Comparison of ENCODE assay signal across 19 mouse cellular contexts in genomic region chr4:122868041-122868440, GRCm38 (mm10). TPM values are rescaled to one million over a fixed set of nuclear protein-coding genes. Genes with fewer than 3 reads are reported as not detected.
DNase-seq lines count a peak whose midpoint lies in the region; ATAC-seq and TF ChIP-seq lines count a peak whose summit lies in the region.
"Had no signal": no experiment of that assay in that cellular context is flagged by ENCODE, and none has a peak within 500 bp of the region (broad histone marks: within the 10 kb centered on the region; RNA-seq: fewer than 3 reads in every experiment).

No protein-coding gene starts in this region.

- no peaks in the 10 kb centered on the region for H3K27me3 ChIP-seq in neural tube, embryonic 15.5 days (replicated peaks)
- H3K27me3 ChIP-seq: embryonic facial prominence, embryonic 15.5 days; forebrain, embryonic 15.5 days; heart, embryonic 13.5 days; hindbrain, embryonic 13.5 days had no signal

- TF ChIP-seq CTCF in layer of hippocampus, adult 2 months (conservative IDR thresholded peaks at IDR 0.05) = no peak
- TF ChIP-seq CTCF in embryonic fibroblast, embryonic 13.5 days (IDR thresholded peaks at IDR 0.05; ENCODE audit: borderline replicate concordance, insufficient read depth, low read length) = no peak

- peaks cover 98% of the 10 kb centered on the region for H3K79me2 ChIP-seq in macrophage (ENCODE audit: inconsistent target)

- peaks cover 18% of the 10 kb centered on the region for H3K4me1 ChIP-seq in embryonic fibroblast, embryonic 13.5 days (ENCODE audit: control insufficient read depth, insufficient read depth, low read length)
- H3K4me1 ChIP-seq in neural tube, embryonic 15.5 days = no peaks in the 10 kb centered on the region
- H3K4me1 ChIP-seq: embryonic facial prominence, embryonic 15.5 days; forebrain, embryonic 15.5 days; hindbrain, embryonic 13.5 days had no signal

- no peak for TF ChIP-seq POLR2A in embryonic fibroblast, embryonic 13.5 days (IDR thresholded peaks at IDR 0.05; ENCODE audit: low read depth, low read length)

- ATAC-seq in neural tube, embryonic 15.5 days (ENCODE audit: low FRiP score) = no peak
- ATAC-seq in megakaryocyte-erythroid progenitor cell, adult 5-6 weeks (replicated peaks; ENCODE audit: low FRiP score, low TSS enrichment, poor library complexity, severe bottlenecking) = no peak
- ATAC-seq: forebrain, embryonic 15.5 days; hindbrain, postnatal 0 days had no signal

- H3K4me2 ChIP-seq in neural tube, embryonic 15.5 days = no peak overlapping the region
- H3K4me2 ChIP-seq: embryonic facial prominence, embryonic 15.5 days; forebrain, embryonic 15.5 days; heart, embryonic 13.5 days; hindbrain, embryonic 13.5 days had no signal

- H3K4me3 ChIP-seq in layer of hippocampus, adult 2 months = no peak overlapping the region
- H3K4me3 ChIP-seq in embryonic fibroblast, embryonic 13.5 days (ENCODE audit: insufficient read depth, low read length) = no peak overlapping the region
- H3K4me3 ChIP-seq in macrophage (ENCODE audit: inconsistent target) = no peak overlapping the region
- H3K4me3 ChIP-seq in neural tube, embryonic 15.5 days (replicated peaks) = no peak overlapping the region
- H3K4me3 ChIP-seq: embryonic facial prominence, embryonic 15.5 days; forebrain, embryonic 15.5 days; heart, embryonic 13.5 days; hindbrain, embryonic 13.5 days had no signal

- H3K27ac ChIP-seq in layer of hippocampus, adult 2 months = peak overlapping the region; percentile 89; the same call in 1 of the 2 replicates
- H3K27ac ChIP-seq in embryonic fibroblast, embryonic 13.5 days (ENCODE audit: insufficient read depth, low read length) = peak overlapping the region; percentile 78; the same call in 1 of the 2 replicates
- H3K27ac ChIP-seq in macrophage = peak overlapping the region; percentile 96
- no peak overlapping the region for H3K27ac ChIP-seq in neural tube, embryonic 15.5 days (replicated peaks)
- H3K27ac ChIP-seq: embryonic facial prominence, embryonic 15.5 days; forebrain, embryonic 15.5 days; heart, embryonic 13.5 days; hindbrain, embryonic 13.5 days; hindbrain, postnatal 0 days had no signal

- no peaks in the 10 kb centered on the region for H3K9me3 ChIP-seq in neural tube, embryonic 15.5 days (replicated peaks)
- H3K9me3 ChIP-seq: embryonic facial prominence, embryonic 15.5 days; forebrain, embryonic 15.5 days; heart, embryonic 13.5 days; hindbrain, embryonic 13.5 days had no signal

- no peak for DNase-seq in layer of hippocampus, adult 2 months (ENCODE audit: low spot score in 2 of 2)
- no peak for DNase-seq in layer of hippocampus, adult 11-12 months (ENCODE audit: low spot score)
- no peak for DNase-seq in embryo, embryonic 10.5 days (ENCODE audit: low spot score)
- DNase-seq: adrenal gland, adult 2 months; adrenal gland, postnatal 25 days; cerebellum, adult 2 months; cerebellum, postnatal 10 days; embryo, embryonic 11 days; gastrocnemius, postnatal 36 days; heart, adult 11 months had no signal

- no peak overlapping the region for H3K9ac ChIP-seq in neural tube, embryonic 15.5 days (replicated peaks)
- H3K9ac ChIP-seq: embryonic facial prominence, embryonic 15.5 days; forebrain, embryonic 15.5 days; heart, embryonic 13.5 days; hindbrain, embryonic 13.5 days had no signal

- H3K36me3 ChIP-seq in macrophage (ENCODE audit: inconsistent target) = peaks cover 61% of the 10 kb centered on the region
- H3K36me3 ChIP-seq in neural tube, embryonic 15.5 days = peaks cover 76% of the 10 kb centered on the region

- 77% methylated on average over 1 of the region's 1 CpGs for WGBS in macrophage (ENCODE audit: missing documents)
- WGBS in neural tube, embryonic 15.5 days = 93% methylated on average over 1 of the region's 1 CpGs

RNA-seq across cellular contexts. Expression of gene Cap1, which starts 17.8 kb away (rescaled TPM):
- 100 to 1,000 TPM; 296 to 316 TPM for total RNA-seq in layer of hippocampus, adult 2 months (2021)
- 317 and 412 TPM in 2 replicates for polyA plus RNA-seq in embryonic fibroblast, embryonic 13.5 days (2011; ENCODE audit: insufficient read length, low read depth, missing spikeins)
- 100 to 1,000 TPM; 120 to 324 (median 283) TPM for total RNA-seq in macrophage (2018; cell fraction: chromatin; rRNA removed)
- total RNA-seq in macrophage (2018; cell fraction: cytosol; rRNA removed) = 100 to 1,000 TPM; 401 to 516 (median 457) TPM
- total RNA-seq in macrophage (2018; cell fraction: nucleus; rRNA removed) = 100 to 1,000 TPM; 151 to 403 (median 238) TPM
- polyA plus RNA-seq in macrophage (2018) = 402 to 842 TPM (median 678 TPM) in 3 replicates
- polyA plus RNA-seq in neural tube, embryonic 15.5 days (2015; fragmentation: Nextera tagmentation; extraction: Ambion mirVana) = 73.5 and 78.6 TPM in 2 replicates
- 50.7 and 56.5 TPM in 2 replicates for total RNA-seq in megakaryocyte-erythroid progenitor cell, adult 5-6 weeks (2014; fragmentation: Nextera tagmentation)
- total RNA-seq in megakaryocyte-erythroid progenitor cell, adult 5-6 weeks (2017) = 80.5 and 95.8 TPM in 2 replicates

RNA-seq across cellular contexts. Expression of gene Ppt1, which starts 32.0 kb away (rescaled TPM):
- 10 to 100 TPM; 84.6 to 88.1 TPM for total RNA-seq in layer of hippocampus, adult 2 months (2021)
- polyA plus RNA-seq in embryonic fibroblast, embryonic 13.5 days (2011; ENCODE audit: insufficient read length, low read depth, missing spikeins) = 66.8 and 75.8 TPM in 2 replicates
- total RNA-seq in macrophage (2018; cell fraction: chromatin; rRNA removed) = 100 to 1,000 TPM in 3 of 26 experiments, 10 to 100 TPM in 23; 14.0 to 115 (median 57.6) TPM
- 100 to 1,000 TPM in 3 of 26 experiments, 10 to 100 TPM in 23; 67.6 to 105 (median 84.7) TPM for total RNA-seq in macrophage (2018; cell fraction: cytosol; rRNA removed)
- total RNA-seq in macrophage (2018; cell fraction: nucleus; rRNA removed) = 100 to 1,000 TPM in 5 of 26 experiments, 10 to 100 TPM in 21; 24.1 to 159 (median 86.1) TPM
- 97.1 to 164 TPM (median 112 TPM) in 3 replicates for polyA plus RNA-seq in macrophage (2018)
- polyA plus RNA-seq in neural tube, embryonic 15.5 days (2015; fragmentation: Nextera tagmentation; extraction: Ambion mirVana) = 97.0 and 121 TPM in 2 replicates
- total RNA-seq in megakaryocyte-erythroid progenitor cell, adult 5-6 weeks (2014; fragmentation: Nextera tagmentation) = 24.5 and 25.1 TPM in 2 replicates
- 30.1 and 37.8 TPM in 2 replicates for total RNA-seq in megakaryocyte-erythroid progenitor cell, adult 5-6 weeks (2017)
